Mouse (Mus musculus) neural tube, embryonic 14.5 days (tissue): ENCODE results near the gene G530012D18Rik. TPM values are rescaled to one million over a fixed set of nuclear protein-coding genes. Genes with fewer than 3 reads are reported as not detected.
"Not testable (repeated sequence)": the region's sequence is repeated elsewhere in the genome, so short reads cannot be mapped to it uniquely, and the experiment has no call there.

Experiments used
- ATAC-seq: fragments of 200-750 bp; cut with Nextera tagmentation; 2 replicates; pipeline ENCODE4 v1.8.0; 2017; ENCODE audit warnings: low read depth, mild to moderate bottlenecking, moderate TSS enrichment, moderate library complexity
- H3K27ac ChIP-seq: fragments of 300-500 bp; sonication (generic); 2 replicates; pipeline ENCODE4 v1.5.1; 2014; ENCODE audit warnings: low read depth, mild to moderate bottlenecking, control low read depth, low read length, moderate library complexity, mixed read lengths
- H3K27me3 ChIP-seq: fragments of 300-500 bp; sonication (generic); 2 replicates; pipeline ENCODE4 v1.6.1; 2014; ENCODE audit warnings: low read length; ENCODE audit not compliant: control insufficient read depth, insufficient read depth
- H3K36me3 ChIP-seq: fragments of 300-500 bp; sonication (generic); 2 replicates; pipeline ENCODE4 v1.6.1; 2014; ENCODE audit warnings: low read length, mixed read lengths; ENCODE audit not compliant: control insufficient read depth, insufficient read depth
- H3K4me1 ChIP-seq: fragments of 300-500 bp; sonication (generic); 2 replicates; pipeline ENCODE4 v1.6.1; 2014; ENCODE audit warnings: low read length; ENCODE audit not compliant: control insufficient read depth, insufficient read depth
- H3K4me2 ChIP-seq: fragments of 300-500 bp; sonication (generic); 2 replicates; pipeline ENCODE4 v1.6.1; 2014; ENCODE audit warnings: mild to moderate bottlenecking, low read depth, low read length, control low read depth
- H3K4me3 ChIP-seq: fragments of 300-500 bp; sonication (generic); 2 replicates; pipeline ENCODE4 v1.5.1; 2014; ENCODE audit warnings: low read depth, low read length, control low read depth, mixed read lengths
- H3K9ac ChIP-seq: fragments of 300-500 bp; sonication (generic); replicated peaks from 2 replicates; pipeline ENCODE4 v1.6.1; 2014; ENCODE audit warnings: low read depth, mild to moderate bottlenecking, control low read depth, low read length, mixed read lengths
- H3K9me3 ChIP-seq: fragments of 300-500 bp; sonication (generic); 2 replicates; pipeline ENCODE4 v1.6.1; 2016; ENCODE audit warnings: low read length; ENCODE audit not compliant: control insufficient read depth
- WGBS: fragments of 180-500 bp; shearing (Covaris S2); extraction: QIAGEN DNeasy Blood & Tissue Kit; methylation state at CpG from one replicate; pipeline ENCODE4 v1.1.7; 2014; 5-methylcytosine and 5-hydroxymethylcytosine counted together
- polyA plus RNA-seq: library from polyadenylated mRNA; unstranded; fragments of >200 nt; fragmentation: Nextera tagmentation; extraction: Ambion mirVana; gene quantifications from 2 replicates; pipeline ENCODE4 v1.2.1, GENCODE M21; 2014

G530012D18Rik gene
- polyA plus RNA-seq, 1 experiment from 2014 or later, result not detected

DNA sequence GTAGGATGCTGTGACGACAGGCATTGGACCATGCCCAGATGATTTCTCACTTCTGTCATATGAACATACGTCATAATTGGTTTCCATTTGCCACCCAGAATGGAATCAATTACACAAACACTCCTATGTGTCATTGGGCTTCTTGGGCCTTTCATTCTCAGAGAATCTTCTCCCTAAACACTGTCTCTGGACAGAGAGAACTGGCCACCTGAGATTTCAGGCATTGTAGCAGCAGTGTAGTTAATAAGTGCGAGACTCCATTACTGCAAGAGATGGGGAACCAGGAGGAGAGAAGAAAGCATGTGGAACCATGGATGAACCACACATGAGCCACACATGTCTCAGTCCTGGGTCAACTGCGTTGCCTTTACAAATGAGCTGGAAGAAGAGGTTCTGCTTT is 32.9 kb downstream of the G530012D18Rik start:
- WGBS, result 84% methylated on average over 3 of the region's 4 CpGs
- not testable (repeated sequence) for H3K4me3 ChIP-seq, H3K4me2 ChIP-seq, H3K9ac ChIP-seq, H3K36me3 ChIP-seq, H3K27me3 ChIP-seq, ATAC-seq, H3K9me3 ChIP-seq, H3K27ac ChIP-seq, H3K4me1 ChIP-seq

DNA sequence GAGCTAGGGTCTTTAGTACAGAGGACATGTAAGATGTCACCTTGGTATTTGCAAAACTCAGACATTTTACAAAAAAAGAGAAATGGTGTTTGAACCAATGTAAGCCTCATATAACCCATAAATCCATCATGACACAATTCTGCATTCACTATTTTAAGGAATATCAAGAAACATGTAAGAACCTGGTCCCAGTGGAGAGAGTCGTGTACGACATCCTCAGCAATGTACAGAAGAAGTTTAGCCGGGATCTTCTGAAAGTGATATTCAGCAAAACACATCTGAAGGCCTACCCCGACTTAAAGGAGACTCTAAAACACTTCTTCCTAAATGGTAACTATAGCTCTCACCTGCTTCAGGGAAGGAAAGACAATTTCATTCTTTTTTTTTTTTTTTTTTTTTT is 35.1 kb downstream of the G530012D18Rik start:
- H3K4me2 ChIP-seq, H3K36me3 ChIP-seq, ATAC-seq, H3K9ac ChIP-seq, H3K4me3 ChIP-seq, H3K27me3 ChIP-seq, H3K9me3 ChIP-seq, H3K4me1 ChIP-seq, H3K27ac ChIP-seq: not testable (repeated sequence)
- no CpG with 5 or more reads among the region's 4 CpGs for WGBS

DNA sequence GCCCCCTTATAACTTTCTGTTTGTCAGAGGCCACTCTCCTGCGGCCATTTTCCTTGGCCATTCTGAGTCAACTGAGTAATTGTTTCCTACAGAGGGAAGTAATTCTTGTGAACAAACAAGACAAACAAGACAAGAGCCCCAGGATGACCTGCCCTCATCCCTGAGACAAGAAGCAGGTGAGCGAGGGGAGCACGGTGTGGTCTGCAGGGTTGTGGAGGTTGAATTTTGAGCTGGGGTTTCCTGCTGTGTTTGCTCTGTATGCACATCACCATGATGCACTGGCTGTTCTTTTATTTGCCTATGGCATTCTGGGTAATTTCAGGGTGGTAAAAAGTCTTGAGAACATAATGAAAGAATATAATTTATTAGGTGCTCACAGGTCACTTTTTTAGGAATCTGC is 39.6 kb downstream of the G530012D18Rik start:
- not testable (repeated sequence) for H3K27ac ChIP-seq, H3K36me3 ChIP-seq, H3K27me3 ChIP-seq, ATAC-seq, H3K9me3 ChIP-seq, H3K4me1 ChIP-seq, H3K4me2 ChIP-seq, H3K9ac ChIP-seq, H3K4me3 ChIP-seq
- 96% methylated on average over 3 of the region's 3 CpGs for whole genome bisulfite sequencing

DNA sequence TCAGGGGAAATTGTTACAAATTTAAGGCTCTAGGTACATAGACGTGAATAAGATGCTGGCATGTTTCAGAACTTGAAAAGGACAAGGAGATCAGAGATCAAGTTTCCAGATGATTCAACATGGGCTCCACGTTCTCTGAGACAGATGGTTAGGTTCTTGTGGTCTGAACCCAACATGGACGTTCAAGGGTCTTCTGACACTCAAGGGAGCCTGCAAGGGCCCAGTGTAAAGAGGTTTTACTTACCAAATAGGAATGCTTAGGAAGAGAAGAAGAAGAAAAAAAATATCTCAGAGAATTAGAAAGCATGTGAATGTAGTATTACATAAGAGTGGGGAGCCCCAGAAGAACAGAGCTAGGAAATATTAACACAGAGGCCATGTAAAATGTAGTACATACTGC is 40.3 kb downstream of the G530012D18Rik start:
- not testable (repeated sequence) for H3K27me3 ChIP-seq, H3K4me3 ChIP-seq
- 74% methylated on average over 3 of the region's 3 CpGs for WGBS

DNA sequence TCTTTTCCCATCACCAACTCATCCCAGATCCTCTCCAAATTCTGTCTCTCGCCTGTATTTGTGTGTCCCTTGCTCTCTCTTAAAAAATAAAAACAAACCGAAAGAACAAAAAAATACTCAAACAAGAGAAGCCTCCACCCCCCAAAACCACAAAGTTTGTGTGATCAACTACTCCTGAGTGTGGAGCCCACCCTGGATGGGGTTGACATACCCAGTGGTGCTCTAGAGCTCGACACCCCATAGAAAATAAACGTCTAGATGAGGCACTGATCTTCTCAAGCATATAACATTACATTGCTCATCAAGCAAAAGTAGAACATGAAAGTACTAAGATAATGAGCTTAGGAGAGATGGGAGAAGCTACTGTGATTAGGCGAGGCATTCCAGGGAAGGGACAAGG is 41.7 kb downstream of the G530012D18Rik start:
- H3K4me2 ChIP-seq, H3K9ac ChIP-seq, H3K4me3 ChIP-seq, H3K9me3 ChIP-seq, H3K27ac ChIP-seq, H3K27me3 ChIP-seq, ATAC-seq, H3K36me3 ChIP-seq, H3K4me1 ChIP-seq: not testable (repeated sequence)
- 66% methylated on average over 4 of the region's 5 CpGs for WGBS

More for the DNA sequence above, 40.3 kb downstream of the G530012D18Rik start:
- not testable (repeated sequence) for H3K4me1 ChIP-seq, ATAC-seq, H3K9ac ChIP-seq, H3K27ac ChIP-seq, H3K36me3 ChIP-seq, H3K9me3 ChIP-seq, H3K4me2 ChIP-seq

DNA sequence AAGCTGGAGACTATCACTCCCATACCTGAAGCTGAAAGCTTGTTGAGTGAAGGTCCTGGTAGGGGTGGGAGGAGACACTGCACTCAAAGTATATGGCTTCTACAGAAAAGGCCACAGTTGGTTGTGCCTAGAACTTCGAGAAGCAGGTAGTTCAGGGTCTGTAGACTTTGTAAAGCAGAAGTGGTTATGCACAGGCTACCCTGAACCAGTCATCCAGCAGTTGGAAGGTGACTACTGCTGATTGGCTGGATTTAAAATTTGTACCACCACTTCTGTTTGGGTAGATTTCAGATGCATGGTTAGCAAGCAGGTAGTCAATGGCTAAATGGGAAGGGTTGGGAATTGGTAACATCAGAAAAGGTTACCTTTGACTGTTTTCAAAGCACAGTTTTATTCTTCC is 43.2 kb downstream of the G530012D18Rik start:
- H3K4me2 ChIP-seq, H3K4me1 ChIP-seq, H3K27ac ChIP-seq, H3K36me3 ChIP-seq, H3K9ac ChIP-seq, ATAC-seq, H3K4me3 ChIP-seq, H3K27me3 ChIP-seq, H3K9me3 ChIP-seq: not testable (repeated sequence)
- WGBS, result 47% methylated on average over 1 of the region's 1 CpGs

Other genes starting within 250 kb of the G530012D18Rik start
- gene Sp110, start 23.1 kb downstream of the G530012D18Rik start, polyA plus RNA-seq, result 0.37 and 0.90 TPM in 2 replicates
- 0.20 and 0.95 TPM in 2 replicates for gene Sp140, start 24.7 kb downstream of the G530012D18Rik start, polyA plus RNA-seq
- 0.36 TPM in 1 of 2 replicates, not detected in the other for gene Sp100, start 74.3 kb downstream of the G530012D18Rik start, polyA plus RNA-seq
- 0.20 and 0.73 TPM in 2 replicates for gene A630001G21Rik, start 203.0 kb downstream of the G530012D18Rik start, polyA plus RNA-seq
- gene Cab39, start 217.8 kb downstream of the G530012D18Rik start, polyA plus RNA-seq, result 74.4 and 83.9 TPM in 2 replicates